Mouse (Mus musculus): ENCODE results near the gene March10.

March10 gene

GRCm38 (mm10) chr11:105407846-105408441 is 48.6 kb downstream of the March10 start:
- no peak for DNase-seq (ENCODE audit: low read depth)

- DNase-seq (ENCODE audit: low read depth), result no peak
These were observed 54.2 kb downstream of the March10 start for GRCm38 (mm10) chr11:105402355-105402754.

- DNase-seq (ENCODE audit: low read depth), result no peak
These were observed 66.2 kb downstream of the March10 start for GRCm38 (mm10) chr11:105390290-105390689.

- DNase-seq (ENCODE audit: low read depth), result no peak
These were observed 67.9 kb downstream of the March10 start for GRCm38 (mm10) chr11:105388636-105389035.

GRCm38 (mm10) chr11:105385266-105385665 is 71.3 kb downstream of the March10 start:
- DNase-seq (ENCODE audit: low read depth), result no peak

GRCm38 (mm10) chr11:105375821-105376235 is 80.7 kb downstream of the March10 start:
- DNase-seq (ENCODE audit: low read depth), result no peak

GRCm38 (mm10) chr11:105374526-105375175 is 81.9 kb downstream of the March10 start:
- DNase-seq (ENCODE audit: low read depth), result no peak

- no peak for DNase-seq (ENCODE audit: low read depth)
These were observed 82.7 kb downstream of the March10 start for GRCm38 (mm10) chr11:105373881-105374280.

- DNase-seq (ENCODE audit: low read depth), result no peak
These were observed 84.7 kb downstream of the March10 start for GRCm38 (mm10) chr11:105371818-105372217.

- DNase-seq (ENCODE audit: low read depth), result no peak
These were observed 86.8 kb downstream of the March10 start for GRCm38 (mm10) chr11:105369526-105370386.

GRCm38 (mm10) chr11:105368833-105369232 is 87.7 kb downstream of the March10 start:
- DNase-seq (ENCODE audit: low read depth), result no peak

- no peak for DNase-seq (ENCODE audit: low read depth)
These were observed 89.4 kb downstream of the March10 start for GRCm38 (mm10) chr11:105367163-105367562.

GRCm38 (mm10) chr11:105366051-105366450 is 90.5 kb downstream of the March10 start:
- no peak for DNase-seq (ENCODE audit: low read depth)

- no peak for DNase-seq (ENCODE audit: low read depth)
These were observed 90.9 kb downstream of the March10 start for GRCm38 (mm10) chr11:105365611-105366010.

- peak; percentile 40 for DNase-seq (ENCODE audit: low read depth)
These were observed 92.0 kb downstream of the March10 start for GRCm38 (mm10) chr11:105364386-105365065.

- DNase-seq (ENCODE audit: low read depth), result peak; percentile 6
These were observed 92.7 kb downstream of the March10 start for GRCm38 (mm10) chr11:105363598-105364385.

GRCm38 (mm10) chr11:105362946-105363597 is 93.5 kb downstream of the March10 start:
- peak; percentile 80 for DNase-seq (ENCODE audit: low read depth)

GRCm38 (mm10) chr11:105362041-105362765 is 94.3 kb downstream of the March10 start:
- no peak for DNase-seq (ENCODE audit: low read depth)

GRCm38 (mm10) chr11:105356301-105356700 is 100.2 kb downstream of the March10 start:
- no peak for DNase-seq (ENCODE audit: low read depth)

GRCm38 (mm10) chr11:105353891-105354280 is 102.6 kb downstream of the March10 start:
- DNase-seq (ENCODE audit: low read depth), result no peak

Measured in naive thymus-derived CD4-positive, alpha-beta T cell, adult 2 months (primary cell).